Mouse (Mus musculus) lung, adult 10 weeks (tissue): Measurements from ENCODE around the gene Gm10096. TPM values are rescaled to one million over a fixed set of nuclear protein-coding genes. Genes with fewer than 3 reads are reported as not detected.

Experiments used
- polyA plus RNA-seq: library from polyadenylated mRNA; stranded (reverse); fragments of 350-450 nt; fragmentation: Illumina TruSeq; extraction: RNeasy Lipid Tissue Mini Kit (QIAGEN cat#74804); gene quantifications from one replicate; pipeline ENCODE4 v1.2.3, GENCODE M21; 2014; ENCODE audit warnings: low read depth, low replicate concordance; ENCODE audit not compliant: insufficient read depth

Gene Gm10096
- polyA plus RNA-seq: not detected

DNA sequence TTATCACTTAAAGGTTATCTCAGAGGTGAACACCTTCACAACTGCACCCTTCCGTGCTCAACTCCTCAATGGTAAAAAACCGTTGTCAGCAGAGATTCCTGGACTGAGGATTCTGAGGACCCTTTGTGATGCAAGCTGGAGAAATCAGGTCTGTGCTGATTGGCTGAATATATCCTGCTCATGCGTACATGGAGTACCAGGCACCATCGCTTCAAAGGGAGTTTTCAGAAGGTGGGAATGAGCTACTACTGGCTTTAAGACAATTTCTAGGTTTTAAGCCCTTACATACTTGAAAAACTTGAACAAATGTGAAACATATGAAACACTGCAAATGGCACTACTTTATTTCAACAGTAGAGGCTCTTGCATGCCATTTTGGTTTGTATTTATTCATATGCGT, at the start of gene Gm10096:
Gm10096 (minus strand) TSS at position 101 of the 400 bp plus-strand sequence.

